Mouse (Mus musculus) C2C12 (cell line): ENCODE measurements around the gene Hdac10. TPM values are rescaled to one million over a fixed set of nuclear protein-coding genes. Genes with fewer than 3 reads are reported as not detected.

Experiments
- H3K27me3 ChIP-seq: one replicate; pipeline ENCODE4 v1.6.1; 2011; ENCODE audit not compliant: control insufficient read depth, insufficient read depth, insufficient read length
- H3K36me3 ChIP-seq: one replicate; pipeline ENCODE4 v1.6.1; 2011; ENCODE audit not compliant: control insufficient read depth, insufficient read depth
- H3K4me3 ChIP-seq: one replicate; pipeline ENCODE4 v1.5.1; 2011; ENCODE audit warnings: mild to moderate bottlenecking, control low read depth; ENCODE audit not compliant: poor library complexity, insufficient read depth, severe bottlenecking
- H3K79me2 ChIP-seq: one replicate; pipeline ENCODE4 v1.6.1; 2011; ENCODE audit not compliant: control insufficient read depth, insufficient read depth
- H3K79me3 ChIP-seq: one replicate; pipeline ENCODE4 v1.6.1; 2011; ENCODE audit warnings: low read depth, control low read depth
- H3ac ChIP-seq: one replicate; pipeline ENCODE3; 2011; ENCODE audit warnings: low read depth; ENCODE audit not compliant: control insufficient read depth, insufficient read length
- CEBPB ChIP-seq: IDR thresholded peaks from one replicate; pipeline ENCODE4 v1.6.1; 2011; ENCODE audit warnings: low read depth, mild to moderate bottlenecking, control low read depth, moderate library complexity
- CTCF ChIP-seq: IDR thresholded peaks from one replicate; pipeline ENCODE4 v1.5.1; 2011; ENCODE audit not compliant: control insufficient read depth, insufficient read depth, insufficient read length
- FOSL1 ChIP-seq: IDR thresholded peaks from one replicate; pipeline ENCODE4 v1.8.0; 2011; ENCODE audit warnings: mild to moderate bottlenecking, low read length; ENCODE audit not compliant: poor library complexity, insufficient read depth, severe bottlenecking
- MAX ChIP-seq: IDR thresholded peaks from one replicate; pipeline ENCODE4 v1.6.1; 2011; ENCODE audit warnings: mild to moderate bottlenecking, control low read depth
- MYOD1 ChIP-seq: IDR thresholded peaks from one replicate; pipeline ENCODE4 v1.6.1; 2011; ENCODE audit warnings: low read depth; ENCODE audit not compliant: control insufficient read depth, insufficient read length
- MYOG ChIP-seq: IDR thresholded peaks from one replicate; pipeline ENCODE4 v1.6.1; 2011; ENCODE audit not compliant: control insufficient read depth, insufficient read length; ENCODE audit errors: extremely low read depth
- USF1 ChIP-seq: IDR thresholded peaks from one replicate; pipeline ENCODE4 v1.6.1; 2011; ENCODE audit warnings: low read depth, mild to moderate bottlenecking, control low read depth, moderate library complexity
- polyA plus RNA-seq: library from polyadenylated mRNA; unstranded; fragments of >200 nt; fragmentation: generic; extraction: Trizol; gene quantifications from one replicate; pipeline ENCODE4 v1.2.1, GENCODE M21; 2012; ENCODE audit warnings: missing spikeins

Hdac10 gene
- polyA plus RNA-seq, 1 experiment, result 15.0 TPM

- TF ChIP-seq CEBPB, result no peak
- TF ChIP-seq FOSL1, result no peak
- TF ChIP-seq MYOD1, result no peak
- TF ChIP-seq MAX, result no peak
- no peak for TF ChIP-seq USF1
- no peak for TF ChIP-seq MYOG
- TF ChIP-seq CTCF, result no peak
- H3K27me3 ChIP-seq, result no peaks in the 10 kb centered on the region
Observed at GRCm38 (mm10) chr15:89152312-89152711, 23.8 kb upstream of the Hdac10 start.

GRCm38 (mm10) chr15:89150041-89150390 lies 21.5 kb upstream of the Hdac10 start:
- H3K36me3 ChIP-seq, result peaks cover 25% of the 10 kb centered on the region
- TF ChIP-seq USF1, result no peak
- TF ChIP-seq MYOD1, result no peak
- no peak for TF ChIP-seq CTCF
- no peak for TF ChIP-seq MAX
- TF ChIP-seq CEBPB, result no peak
- no peak for TF ChIP-seq FOSL1
- no peak for TF ChIP-seq MYOG
- H3K79me3 ChIP-seq, result no peaks in the 10 kb centered on the region
- no peak overlapping the region for H3ac ChIP-seq
- H3K27me3 ChIP-seq, result no peaks in the 10 kb centered on the region
- H3K4me3 ChIP-seq, result peak overlapping the region; percentile 62
- H3K79me2 ChIP-seq, result peaks cover 10% of the 10 kb centered on the region

More at GRCm38 (mm10) chr15:89152312-89152711, 23.8 kb upstream of the Hdac10 start:
- H3ac ChIP-seq, result no peak overlapping the region
- H3K4me3 ChIP-seq, result no peak overlapping the region
- H3K79me3 ChIP-seq, result no peaks in the 10 kb centered on the region
- H3K36me3 ChIP-seq, result peaks cover 37% of the 10 kb centered on the region
- H3K79me2 ChIP-seq, result peaks cover 10% of the 10 kb centered on the region

- peak within 1 kb of the TSS; percentile 64 for H3ac ChIP-seq
- no peak for TF ChIP-seq FOSL1
- TF ChIP-seq MAX, result peak; percentile 68
- no peaks in the 10 kb centered on the region for H3K27me3 ChIP-seq
- H3K36me3 ChIP-seq, result peaks cover 24% of the 10 kb centered on the region
- H3K79me2 ChIP-seq, result peaks cover 10% of the 10 kb centered on the region
- no peaks in the 10 kb centered on the region for H3K79me3 ChIP-seq
- H3K4me3 ChIP-seq, result peak within 1 kb of the TSS; percentile 62
Observed at GRCm38 (mm10) chr15:89149271-89150040, 21.0 kb upstream of the Hdac10 start, which contains the start of gene Mapk11. Mapk11 (minus strand) TSS chr15:89149628.

DNA sequence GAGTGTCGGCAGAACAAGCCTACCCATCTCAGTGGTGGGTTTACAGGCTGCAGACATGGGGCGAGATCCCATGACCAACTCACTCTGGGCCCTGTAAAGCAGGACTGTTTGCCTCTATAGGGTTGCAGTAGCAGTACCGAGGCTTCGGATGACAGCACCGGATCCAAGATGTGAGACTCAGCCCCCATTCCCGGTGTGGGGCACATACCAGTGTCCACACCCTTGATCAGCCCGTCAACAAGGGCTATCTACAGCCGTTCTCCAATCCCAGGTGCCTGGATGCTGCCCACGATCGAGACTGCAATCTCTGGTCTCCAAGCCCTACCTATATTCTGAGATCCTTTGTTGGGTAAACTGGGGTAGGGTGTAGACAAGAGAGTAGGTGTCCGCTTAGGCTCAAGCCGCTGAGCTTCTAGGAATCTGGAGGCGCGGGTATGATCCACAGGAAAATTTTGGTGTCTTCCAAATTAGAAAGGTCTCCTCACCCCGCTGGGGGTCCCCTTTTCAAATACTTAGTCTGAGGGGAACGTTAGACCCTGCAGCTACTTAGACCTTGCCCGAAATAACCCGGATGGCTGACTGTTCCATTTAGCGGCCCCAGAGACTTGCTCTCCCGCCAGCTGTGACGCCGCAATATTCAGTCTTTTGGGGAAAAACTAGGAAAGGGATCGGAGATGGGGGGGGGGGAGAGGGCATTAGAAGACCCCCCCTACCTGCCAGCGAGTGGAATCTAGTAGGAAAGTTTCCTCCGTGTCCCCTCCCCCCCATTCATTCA lies 20.2 kb upstream of the Hdac10 start:
- peaks cover 10% of the 10 kb centered on the region for H3K79me2 ChIP-seq
- peak overlapping the region; percentile 64 for H3ac ChIP-seq
- H3K79me3 ChIP-seq, result no peaks in the 10 kb centered on the region
- H3K36me3 ChIP-seq, result peaks cover 16% of the 10 kb centered on the region
- no peak for TF ChIP-seq USF1
- no peak for TF ChIP-seq MYOD1
- no peak for TF ChIP-seq MAX
- no peak for TF ChIP-seq FOSL1
- no peak for TF ChIP-seq MYOG
- no peak for TF ChIP-seq CEBPB
- no peak for TF ChIP-seq CTCF
- H3K27me3 ChIP-seq, result no peaks in the 10 kb centered on the region
- peak overlapping the region; percentile 62 for H3K4me3 ChIP-seq

DNA sequence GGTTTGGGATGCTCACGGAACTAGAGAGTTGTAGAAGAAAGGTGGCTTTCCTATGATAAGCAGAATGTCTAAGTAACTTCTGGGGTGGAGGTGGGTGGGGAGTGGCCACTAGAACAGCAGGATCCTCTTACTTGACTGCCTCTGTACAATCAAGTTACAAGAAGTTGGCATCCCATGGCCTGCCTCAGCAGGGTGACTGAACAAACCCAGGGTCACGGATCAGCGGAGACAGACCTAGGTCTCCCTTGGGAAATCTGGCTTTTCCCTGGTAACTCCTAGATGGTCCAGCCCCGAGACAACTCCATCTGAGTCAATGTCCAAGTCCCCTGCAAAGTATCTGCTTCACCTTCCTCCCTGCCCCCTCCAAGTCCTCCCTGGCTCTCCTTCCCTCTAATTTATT lies 19.4 kb upstream of the Hdac10 start:
- peaks cover 15% of the 10 kb centered on the region for H3K36me3 ChIP-seq

More for the DNA sequence above, 19.4 kb upstream of the Hdac10 start:
- no peak overlapping the region for H3ac ChIP-seq
- no peaks in the 10 kb centered on the region for H3K79me3 ChIP-seq
- H3K79me2 ChIP-seq, result peaks cover 10% of the 10 kb centered on the region
- no peaks in the 10 kb centered on the region for H3K27me3 ChIP-seq
- no peak for TF ChIP-seq CEBPB
- no peak for TF ChIP-seq MYOD1
- TF ChIP-seq CTCF, result no peak
- no peak for TF ChIP-seq MYOG
- TF ChIP-seq USF1, result no peak
- no peak for TF ChIP-seq MAX
- TF ChIP-seq FOSL1, result no peak
- peak overlapping the region; percentile 62 for H3K4me3 ChIP-seq
